Comparison of ENCODE assay signal across 15 mouse cellular contexts in genomic region chr9:28457982-28458770, GRCm38 (mm10).
"Had no signal": no experiment of that assay in that cellular context is flagged by ENCODE, and none has a peak within 500 bp of the region (broad histone marks: within the 10 kb centered on the region; RNA-seq: fewer than 3 reads in every experiment).

No protein-coding gene starts in this region.

- ATAC-seq: lung, postnatal 0 days had no signal

- H3K36me3 ChIP-seq: liver, embryonic 15.5 days; midbrain, embryonic 10.5 days; neural tube, embryonic 12.5 days had no signal

- H3K27me3 ChIP-seq: liver, embryonic 15.5 days; neural tube, embryonic 12.5 days had no signal

- H3K9ac ChIP-seq: liver, embryonic 15.5 days; neural tube, embryonic 12.5 days had no signal

- DNase-seq: kidney, adult 18-20 months; kidney, postnatal 10 days; kidney, postnatal 4 days; lung, adult 2 months; lung, postnatal 4 days; midbrain, embryonic 14.5 days; right cerebral cortex, adult 18-20 months; right cerebral cortex, postnatal 25 days; thymus, postnatal 36 days had no signal

- H3K9me3 ChIP-seq: liver, embryonic 15.5 days; midbrain, embryonic 10.5 days; neural tube, embryonic 12.5 days had no signal

- H3K27ac ChIP-seq: liver, embryonic 15.5 days; midbrain, embryonic 10.5 days; neural tube, embryonic 12.5 days had no signal

- H3K4me2 ChIP-seq: liver, embryonic 11.5 days; liver, embryonic 15.5 days; neural tube, embryonic 12.5 days had no signal

- H3K4me1 ChIP-seq: liver, embryonic 15.5 days; midbrain, embryonic 10.5 days; neural tube, embryonic 12.5 days had no signal

- H3K4me3 ChIP-seq: liver, embryonic 15.5 days; midbrain, embryonic 10.5 days; myocyte; neural tube, embryonic 12.5 days had no signal
